Mouse (Mus musculus) hindbrain, embryonic 12.5 days (tissue): ENCODE measurements around the gene Atxn7l1. TPM values are rescaled to one million over a fixed set of nuclear protein-coding genes. Genes with fewer than 3 reads are reported as not detected.

Source experiments
- ATAC-seq: fragments of 200-750 bp; cut with Nextera tagmentation; 2 replicates; pipeline ENCODE4 v1.8.0; 2017; ENCODE audit warnings: moderate TSS enrichment; ENCODE audit not compliant: low FRiP score
- H3K27ac ChIP-seq: fragments of 300-500 bp; sonication (generic); 2 replicates; pipeline ENCODE4 v1.5.1; 2016; ENCODE audit warnings: mild to moderate bottlenecking
- H3K27me3 ChIP-seq: fragments of 300-500 bp; sonication (generic); 2 replicates; pipeline ENCODE4 v1.6.1; 2016; ENCODE audit warnings: mild to moderate bottlenecking
- H3K36me3 ChIP-seq: fragments of 300-500 bp; sonication (generic); 2 replicates; pipeline ENCODE4 v1.6.1; 2016; ENCODE audit warnings: mild to moderate bottlenecking
- H3K4me1 ChIP-seq: fragments of 300-500 bp; sonication (generic); 2 replicates; pipeline ENCODE4 v1.6.1; 2016
- H3K4me2 ChIP-seq: fragments of 300-500 bp; sonication (generic); replicated peaks from 2 replicates; pipeline ENCODE4 v1.6.1; 2016; ENCODE audit warnings: mild to moderate bottlenecking
- H3K4me3 ChIP-seq: fragments of 300-500 bp; sonication (generic); 2 replicates; pipeline ENCODE4 v1.5.1; 2016; ENCODE audit warnings: mild to moderate bottlenecking
- H3K9ac ChIP-seq: fragments of 300-500 bp; sonication (generic); 2 replicates; pipeline ENCODE4 v1.6.1; 2016; ENCODE audit warnings: mild to moderate bottlenecking, moderate library complexity
- H3K9me3 ChIP-seq: fragments of 300-500 bp; sonication (generic); replicated peaks from 2 replicates; pipeline ENCODE4 v1.6.1; 2016; ENCODE audit warnings: mild to moderate bottlenecking
- WGBS: fragments of 180-500 bp; shearing (Covaris S2); methylation state at CpG from one replicate; pipeline ENCODE4 v1.1.7; 2016; 5-methylcytosine and 5-hydroxymethylcytosine counted together
- polyA plus RNA-seq: library from polyadenylated mRNA; unstranded; fragments of >200 nt; fragmentation: Nextera tagmentation; extraction: Ambion mirVana; gene quantifications from 2 replicates; pipeline ENCODE4 v1.2.1, GENCODE M21; 2016

Gene Atxn7l1
- polyA plus RNA-seq, 1 experiment from 2014 or later: 18.4 TPM

- Histone ChIP-seq H3K4me2 (no peak overlapping the region), H3K4me3 (no peak overlapping the region), H3K4me1 (no peaks in the 10 kb centered on the region), H3K36me3 (no peaks in the 10 kb centered on the region), H3K27ac (no peak overlapping the region), H3K27me3 (no peaks in the 10 kb centered on the region), H3K9me3 (no peaks in the 10 kb centered on the region), H3K9ac (no peak overlapping the region)
- ATAC-seq: no peak
- WGBS: 79% methylated on average over 7 of the region's 7 CpGs
These were observed 175.1 kb downstream of the Atxn7l1 start for GRCm38 (mm10) chr12:33322547-33322946.

- Histone ChIP-seq H3K4me1 (no peaks in the 10 kb centered on the region), H3K9me3 (no peaks in the 10 kb centered on the region), H3K9ac (no peak overlapping the region), H3K27ac (no peak overlapping the region), H3K4me3 (no peak overlapping the region), H3K36me3 (no peaks in the 10 kb centered on the region), H3K4me2 (no peak overlapping the region), H3K27me3 (no peaks in the 10 kb centered on the region)
- 95% methylated on average over 1 of the region's 1 CpGs for WGBS
- no peak for ATAC-seq
These were observed 176.3 kb downstream of the Atxn7l1 start for GRCm38 (mm10) chr12:33323821-33324220.

GRCm38 (mm10) chr12:33325424-33325823 is 177.9 kb downstream of the Atxn7l1 start:
- ATAC-seq: no peak
- Histone ChIP-seq H3K27me3 (no peaks in the 10 kb centered on the region), H3K4me2 (no peak overlapping the region), H3K4me1 (no peaks in the 10 kb centered on the region), H3K4me3 (no peak overlapping the region), H3K36me3 (no peaks in the 10 kb centered on the region), H3K9ac (no peak overlapping the region), H3K9me3 (no peaks in the 10 kb centered on the region), H3K27ac (no peak overlapping the region)
- 73% methylated on average over 9 of the region's 9 CpGs for WGBS

GRCm38 (mm10) chr12:33332046-33332445 is 184.6 kb downstream of the Atxn7l1 start:
- 71% methylated on average over 4 of the region's 4 CpGs for WGBS

GRCm38 (mm10) chr12:33332796-33333195 is 185.3 kb downstream of the Atxn7l1 start:
- H3K9me3 ChIP-seq: no peaks in the 10 kb centered on the region
- H3K36me3 ChIP-seq: no peaks in the 10 kb centered on the region
- 69% methylated on average over 5 of the region's 5 CpGs for WGBS
- no peak overlapping the region for H3K4me3 ChIP-seq
- H3K27me3 ChIP-seq: no peaks in the 10 kb centered on the region
- ATAC-seq: no peak
- peaks cover 5% of the 10 kb centered on the region; the same call in 1 of the 2 replicates for H3K4me1 ChIP-seq
- H3K27ac ChIP-seq: no peak overlapping the region
- H3K4me2 ChIP-seq: no peak overlapping the region
- no peak overlapping the region for H3K9ac ChIP-seq

More at GRCm38 (mm10) chr12:33332046-33332445, 184.6 kb downstream of the Atxn7l1 start:
- Histone ChIP-seq H3K36me3 (no peaks in the 10 kb centered on the region), H3K4me2 (no peak overlapping the region), H3K27me3 (no peaks in the 10 kb centered on the region), H3K9me3 (no peaks in the 10 kb centered on the region), H3K27ac (no peak overlapping the region), H3K4me3 (no peak overlapping the region), H3K4me1 (peaks cover 5% of the 10 kb centered on the region; the same call in 1 of the 2 replicates), H3K9ac (no peak overlapping the region)
- ATAC-seq: no peak

GRCm38 (mm10) chr12:33333914-33334313 is 186.4 kb downstream of the Atxn7l1 start:
- no peak overlapping the region for H3K27ac ChIP-seq
- no peaks in the 10 kb centered on the region for H3K27me3 ChIP-seq
- no peak overlapping the region for H3K4me2 ChIP-seq
- H3K4me1 ChIP-seq: peaks cover 5% of the 10 kb centered on the region; the same call in 1 of the 2 replicates
- no peaks in the 10 kb centered on the region for H3K9me3 ChIP-seq
- H3K36me3 ChIP-seq: no peaks in the 10 kb centered on the region
- WGBS: 33% methylated on average over 8 of the region's 8 CpGs
- H3K9ac ChIP-seq: no peak overlapping the region
- ATAC-seq: peak; percentile 85
- no peak overlapping the region for H3K4me3 ChIP-seq

GRCm38 (mm10) chr12:33334511-33334910 is 187.0 kb downstream of the Atxn7l1 start:
- H3K27ac ChIP-seq: no peak overlapping the region
- no peak overlapping the region for H3K4me3 ChIP-seq
- no peaks in the 10 kb centered on the region for H3K9me3 ChIP-seq
- no peaks in the 10 kb centered on the region for H3K36me3 ChIP-seq
- H3K4me2 ChIP-seq: no peak overlapping the region
- ATAC-seq: no peak
- H3K4me1 ChIP-seq: peaks cover 5% of the 10 kb centered on the region; the same call in 1 of the 2 replicates
- no peak overlapping the region for H3K9ac ChIP-seq
- H3K27me3 ChIP-seq: no peaks in the 10 kb centered on the region
- WGBS: 100% methylated on average over 2 of the region's 2 CpGs

- ATAC-seq: no peak
- Histone ChIP-seq H3K36me3 (no peaks in the 10 kb centered on the region), H3K9ac (no peak overlapping the region), H3K9me3 (no peaks in the 10 kb centered on the region), H3K4me3 (no peak overlapping the region), H3K4me1 (peaks cover 5% of the 10 kb centered on the region; the same call in 1 of the 2 replicates), H3K4me2 (no peak overlapping the region), H3K27ac (no peak overlapping the region), H3K27me3 (no peaks in the 10 kb centered on the region)
- 87% methylated on average over 5 of the region's 5 CpGs for WGBS
These were observed 187.5 kb downstream of the Atxn7l1 start for GRCm38 (mm10) chr12:33334951-33335350.

GRCm38 (mm10) chr12:33335410-33335809 is 187.9 kb downstream of the Atxn7l1 start:
- Histone ChIP-seq H3K4me1 (peaks cover 5% of the 10 kb centered on the region; the same call in 1 of the 2 replicates), H3K4me2 (no peak overlapping the region), H3K9ac (no peak overlapping the region), H3K36me3 (no peaks in the 10 kb centered on the region), H3K4me3 (no peak overlapping the region), H3K9me3 (no peaks in the 10 kb centered on the region), H3K27ac (no peak overlapping the region), H3K27me3 (no peaks in the 10 kb centered on the region)
- WGBS: 82% methylated on average over 4 of the region's 4 CpGs
- no peak for ATAC-seq

GRCm38 (mm10) chr12:33336561-33337125 is 189.2 kb downstream of the Atxn7l1 start:
- no peak overlapping the region for H3K4me2 ChIP-seq
- H3K9me3 ChIP-seq: no peaks in the 10 kb centered on the region
- no peaks in the 10 kb centered on the region for H3K36me3 ChIP-seq
- 64% methylated on average over 10 of the region's 10 CpGs for WGBS
- H3K4me3 ChIP-seq: no peak overlapping the region
- H3K27ac ChIP-seq: no peak overlapping the region
- no peak overlapping the region for H3K9ac ChIP-seq
- no peaks in the 10 kb centered on the region for H3K27me3 ChIP-seq
- peaks cover 16% of the 10 kb centered on the region for H3K4me1 ChIP-seq
- no peak for ATAC-seq

- WGBS: 67% methylated on average over 4 of the region's 4 CpGs
These were observed 189.8 kb downstream of the Atxn7l1 start for GRCm38 (mm10) chr12:33337289-33337688.

GRCm38 (mm10) chr12:33338170-33338569 is 190.7 kb downstream of the Atxn7l1 start:
- no peak overlapping the region for H3K4me3 ChIP-seq
- 34% methylated on average over 5 of the region's 5 CpGs for WGBS
- peaks cover 19% of the 10 kb centered on the region for H3K4me1 ChIP-seq
- H3K4me2 ChIP-seq: no peak overlapping the region
- H3K36me3 ChIP-seq: no peaks in the 10 kb centered on the region
- H3K27ac ChIP-seq: no peak overlapping the region
- H3K9me3 ChIP-seq: no peaks in the 10 kb centered on the region
- no peak for ATAC-seq
- 0 out of 2 replicates have a peak, but pooled peaks cover under 1% of the 10 kb centered on the region for H3K27me3 ChIP-seq
- H3K9ac ChIP-seq: no peak overlapping the region

More at GRCm38 (mm10) chr12:33337289-33337688, 189.8 kb downstream of the Atxn7l1 start:
- Histone ChIP-seq H3K36me3 (no peaks in the 10 kb centered on the region), H3K4me1 (peaks cover 20% of the 10 kb centered on the region), H3K4me3 (no peak overlapping the region), H3K4me2 (no peak overlapping the region), H3K27me3 (no peaks in the 10 kb centered on the region), H3K9ac (no peak overlapping the region), H3K27ac (no peak overlapping the region), H3K9me3 (no peaks in the 10 kb centered on the region)
- no peak for ATAC-seq

- peaks cover 7% of the 10 kb centered on the region; the same call in 1 of the 2 replicates for H3K27me3 ChIP-seq
- H3K4me1 ChIP-seq: peaks cover 26% of the 10 kb centered on the region
- no peak overlapping the region for H3K4me3 ChIP-seq
- no peak for ATAC-seq
- H3K9ac ChIP-seq: no peak overlapping the region
- H3K4me2 ChIP-seq: no peak overlapping the region
- no peak overlapping the region for H3K27ac ChIP-seq
- 89% methylated on average over 4 of the region's 4 CpGs for WGBS
- H3K36me3 ChIP-seq: no peaks in the 10 kb centered on the region
- no peaks in the 10 kb centered on the region for H3K9me3 ChIP-seq
These were observed 192.3 kb downstream of the Atxn7l1 start for GRCm38 (mm10) chr12:33339822-33340221.
